Mouse (Mus musculus) MEL (cell line): Measurements from ENCODE around the gene Limk2. TPM values are rescaled to one million over a fixed set of nuclear protein-coding genes. Genes with fewer than 3 reads are reported as not detected.

ENCODE experiments used
- DNase-seq: peaks from one replicate; pipeline ENCODE4 v3.0.0; 2011; ENCODE audit warnings: low read depth, low spot score
- H3K27ac ChIP-seq: 2 replicates; pipeline ENCODE4 v1.5.1; 2012; ENCODE audit warnings: low read depth, mild to moderate bottlenecking, control low read depth, low read length, moderate library complexity; ENCODE audit not compliant: control insufficient read depth
- H3K27me3 ChIP-seq, 2 experiments: fragments of 150-350 bp in 1 of 2; sonication (generic) in 1 of 2; 2 replicates each; pipeline ENCODE4 v1.6.1; 2012; ENCODE audit warnings: low read length in 2 of 2, mild to moderate bottlenecking in 2 of 2, improper control_type of control experiment in 1 of 2, moderate library complexity in 1 of 2; ENCODE audit not compliant: insufficient read depth in 2 of 2, control insufficient read depth in 1 of 2
- H3K36me3 ChIP-seq, 2 experiments: 2 replicates each; pipeline ENCODE4 v1.6.1; 2012 to 2014; ENCODE audit warnings: low read length in 2 of 2, improper control_type of control experiment in 1 of 2, inconsistent platforms in 1 of 2, mild to moderate bottlenecking in 1 of 2; ENCODE audit not compliant: insufficient read depth in 2 of 2, control insufficient read depth in 1 of 2
- H3K4me1 ChIP-seq, 2 experiments: fragments of 150-350 bp in 1 of 2; sonication (generic) in 1 of 2; 2 replicates each; pipeline ENCODE4 v1.6.1; 2012; ENCODE audit warnings: low read length in 2 of 2, improper control_type of control experiment in 1 of 2, mild to moderate bottlenecking in 1 of 2; ENCODE audit not compliant: insufficient read depth in 2 of 2, control insufficient read depth in 1 of 2
- H3K4me3 ChIP-seq, 2 experiments: fragments of 150-350 bp in 1 of 2; sonication (generic) in 1 of 2; 2 replicates each; pipeline ENCODE4 v1.5.1; 2012; ENCODE audit warnings: low read depth in 2 of 2, low read length in 2 of 2, mild to moderate bottlenecking in 2 of 2, moderate library complexity in 2 of 2, control low read depth in 1 of 2, improper control_type of control experiment in 1 of 2; ENCODE audit not compliant: control insufficient read depth in 1 of 2, insufficient read depth in 1 of 2
- H3K79me2 ChIP-seq: 2 replicates; pipeline ENCODE4 v1.6.1; 2012; ENCODE audit warnings: mild to moderate bottlenecking, low read length, moderate library complexity; ENCODE audit not compliant: control insufficient read depth, poor library complexity, insufficient read depth
- H3K9ac ChIP-seq: 2 replicates; pipeline ENCODE4 v1.6.1; 2012; ENCODE audit warnings: low read depth, mild to moderate bottlenecking, control low read depth, low read length, moderate library complexity; ENCODE audit not compliant: control insufficient read depth, poor library complexity, severe bottlenecking
- H3K9me3 ChIP-seq: fragments of 150-350 bp; sonication (generic); replicated peaks from 2 replicates; pipeline ENCODE4 v1.6.1; 2012; ENCODE audit warnings: mild to moderate bottlenecking, low read length, improper control_type of control experiment, moderate library complexity; ENCODE audit not compliant: insufficient read depth
- BHLHE40 ChIP-seq: IDR thresholded peaks from 2 replicates; pipeline ENCODE4 v1.6.1; 2012; ENCODE audit warnings: low read depth, mild to moderate bottlenecking, inconsistent platforms, low read length, improper control_type of control experiment, borderline replicate concordance
- CTCF ChIP-seq, 3 experiments: IDR thresholded peaks in 2 of 3; conservative IDR thresholded peaks in 1 of 3; 2 replicates each; pipeline ENCODE4 v1.5.1; 2011 to 2012; ENCODE audit warnings: low read length in 3 of 3, low read depth in 2 of 3, mild to moderate bottlenecking in 2 of 3, improper control_type of control experiment in 1 of 3, inconsistent platforms in 1 of 3, mixed read lengths in 1 of 3, moderate library complexity in 1 of 3; ENCODE audit not compliant: control insufficient read depth in 1 of 3, insufficient read depth in 1 of 3, poor library complexity in 1 of 3, severe bottlenecking in 1 of 3
- KAT2A ChIP-seq: conservative IDR thresholded peaks from 2 replicates; pipeline ENCODE4 v1.6.1; 2012; ENCODE audit warnings: low read depth, low read length, improper control_type of control experiment, inconsistent platforms
- MAZ ChIP-seq: IDR thresholded peaks from 2 replicates; pipeline ENCODE4 v1.6.1; 2012; ENCODE audit warnings: low read depth, mild to moderate bottlenecking, inconsistent platforms, low read length, improper control_type of control experiment
- POLR2AphosphoS5 ChIP-seq: IDR thresholded peaks from 2 replicates; pipeline ENCODE4 v1.6.1; 2012; ENCODE audit warnings: low read depth, borderline replicate concordance, mild to moderate bottlenecking, inconsistent platforms, low read length, moderate library complexity, mixed read lengths
- RAD21 ChIP-seq: IDR thresholded peaks from 2 replicates; pipeline ENCODE4 v1.6.1; 2011; ENCODE audit warnings: mild to moderate bottlenecking, low read depth, low read length, improper control_type of control experiment
- RCOR1 ChIP-seq: IDR thresholded peaks from 2 replicates; pipeline ENCODE4 v1.6.1; 2012; ENCODE audit warnings: low read depth, mild to moderate bottlenecking, inconsistent platforms, low read length, improper control_type of control experiment
- SMC3 ChIP-seq: IDR thresholded peaks from 2 replicates; pipeline ENCODE4 v1.6.1; 2011; ENCODE audit warnings: low read depth, low read length, improper control_type of control experiment
- USF1 ChIP-seq: IDR thresholded peaks from 2 replicates; pipeline ENCODE4 v1.6.1; 2014; ENCODE audit warnings: low read depth, mild to moderate bottlenecking, inconsistent platforms, low read length, improper control_type of control experiment, moderate library complexity
- USF2 ChIP-seq, 2 experiments: IDR thresholded peaks; 2 replicates each; pipeline ENCODE4 v1.6.1; 2011 to 2012; ENCODE audit warnings: improper control_type of control experiment in 2 of 2, low read length in 2 of 2, borderline replicate concordance in 1 of 2, inconsistent platforms in 1 of 2, low read depth in 1 of 2, mild to moderate bottlenecking in 1 of 2; ENCODE audit not compliant: insufficient read depth in 1 of 2
- ZC3H11A ChIP-seq: IDR thresholded peaks from 2 replicates; pipeline ENCODE4 v1.6.1; 2012; ENCODE audit warnings: low read depth, mild to moderate bottlenecking, inconsistent platforms, low read length, improper control_type of control experiment
- ZKSCAN1 ChIP-seq: IDR thresholded peaks from 2 replicates; pipeline ENCODE4 v1.6.1; 2012; ENCODE audit warnings: low read depth, mild to moderate bottlenecking, inconsistent platforms, low read length, improper control_type of control experiment, moderate library complexity
- ZNF384 ChIP-seq: IDR thresholded peaks from 2 replicates; pipeline ENCODE4 v1.6.1; 2012; ENCODE audit warnings: low read depth, mild to moderate bottlenecking, inconsistent platforms, low read length, improper control_type of control experiment
- polyA plus RNA-seq, 2 experiments: library from polyadenylated mRNA; stranded (reverse) in 1 of 2; unstranded in 1 of 2; fragments of >175 nt in 1 of 2; fragments of >200 nt in 1 of 2; gene quantifications; 2 replicates each; pipeline versions ENCODE4 v1.2.1 to v1.2.4; 2012; ENCODE audit warnings: low replicate concordance in 2 of 2, low read depth in 1 of 2; ENCODE audit not compliant: insufficient read length in 2 of 2, insufficient read depth in 1 of 2, missing spikeins in 1 of 2
- total RNA-seq: library from RNA; depleted of rRNA; stranded (reverse); fragments of 300-350 nt; gene quantifications from 2 replicates; pipeline ENCODE4 v1.2.3, GENCODE M21; 2012

The Limk2 gene
- total and polyA plus RNA-seq, 3 experiments: 19.6 to 29.1 TPM; not detected in 1

- no peak for TF ChIP-seq BHLHE40
These were observed 61.2 kb downstream of the Limk2 start (continued) for GRCm38 (mm10) chr11:3347835-3348195.

- no peaks in the 10 kb centered on the region for H3K9me3 ChIP-seq
- TF ChIP-seq CTCF (IDR thresholded peaks at IDR 0.05 in 2 of 3, conservative IDR thresholded peaks at IDR 0.05 in 1 of 3; ENCODE audit: control insufficient read depth in 1 of 3, insufficient read depth in 1 of 3, low read depth in 2 of 3, low read length in 3 of 3, poor library complexity in 1 of 3, severe bottlenecking in 1 of 3) (peak; percentile 93 to 98 (median 94)), ZC3H11A (peak; percentile 72), MAZ (no peak), SMC3 (peak; percentile 88), RAD21 (peak; percentile 84), ZKSCAN1 (no peak)
- H3K4me3 ChIP-seq: no peak overlapping the region
- H3K9ac ChIP-seq: no peak overlapping the region
- DNase-seq: peak; percentile 89
- H3K4me1 ChIP-seq: peaks cover 0 to 9% of the 10 kb centered on the region in 2 experiments; a peak in 3 of 4 replicates
- H3K27me3 ChIP-seq: no peaks in the 10 kb centered on the region
- no peak overlapping the region for H3K27ac ChIP-seq
- no peaks in the 10 kb centered on the region for H3K79me2 ChIP-seq
- H3K36me3 ChIP-seq: peaks cover 2 to 7% of the 10 kb centered on the region in 2 experiments; a peak in 3 of 4 replicates
These were observed 61.7 kb downstream of the Limk2 start for GRCm38 (mm10) chr11:3347091-3347834.

GRCm38 (mm10) chr11:3346351-3346750, 62.6 kb downstream of the Limk2 start:
- H3K9me3 ChIP-seq: no peaks in the 10 kb centered on the region
- H3K27ac ChIP-seq: no peak overlapping the region
- no peak overlapping the region for H3K4me3 ChIP-seq
- H3K9ac ChIP-seq: no peak overlapping the region
- no peaks in the 10 kb centered on the region for H3K27me3 ChIP-seq
- no peak for DNase-seq
- TF ChIP-seq POLR2AphosphoS5 (no peak), RCOR1 (no peak), ZNF384 (no peak), RAD21 (no peak), KAT2A (no peak), USF2 (IDR thresholded peaks at IDR 0.05; ENCODE audit: borderline replicate concordance in 1 of 2, insufficient read depth in 1 of 2, low read depth in 1 of 2, low read length in 2 of 2) (no peak), USF1 (no peak)
- TF ChIP-seq, all 39 proteins: peak for 0
- H3K4me1 ChIP-seq: peaks cover 0 to 9% of the 10 kb centered on the region in 2 experiments; a peak in 3 of 4 replicates
- H3K79me2 ChIP-seq: no peaks in the 10 kb centered on the region
- H3K36me3 ChIP-seq: peaks cover 2 to 7% of the 10 kb centered on the region in 2 experiments; a peak in 3 of 4 replicates
